Mouse (Mus musculus) MEL (cell line): ENCODE results near the gene Alpk1.

Source experiments
- CHD2 ChIP-seq: IDR thresholded peaks from 2 replicates; pipeline ENCODE4 v1.6.1; 2011; ENCODE audit warnings: low read length, improper control_type of control experiment
- CTCF ChIP-seq, 3 experiments: IDR thresholded peaks in 2 of 3; conservative IDR thresholded peaks in 1 of 3; 2 replicates each; pipeline ENCODE4 v1.5.1; 2011 to 2012; ENCODE audit warnings: low read length in 3 of 3, low read depth in 2 of 3, mild to moderate bottlenecking in 2 of 3, improper control_type of control experiment in 1 of 3, inconsistent platforms in 1 of 3, mixed read lengths in 1 of 3, moderate library complexity in 1 of 3; ENCODE audit not compliant: control insufficient read depth in 1 of 3, insufficient read depth in 1 of 3, poor library complexity in 1 of 3, severe bottlenecking in 1 of 3
- ELF1 ChIP-seq: IDR thresholded peaks from 2 replicates; pipeline ENCODE4 v1.6.1; 2014; ENCODE audit warnings: low read depth, mild to moderate bottlenecking, inconsistent platforms, low read length, improper control_type of control experiment, moderate library complexity
- EP300 ChIP-seq, 2 experiments: IDR thresholded peaks; 2 replicates each; pipeline ENCODE4 v1.6.1; 2011; ENCODE audit warnings: improper control_type of control experiment in 2 of 2, low read length in 2 of 2, low read depth in 1 of 2, mild to moderate bottlenecking in 1 of 2
- ETS1 ChIP-seq: IDR thresholded peaks from 2 replicates; pipeline ENCODE4 v1.6.1; 2012; ENCODE audit warnings: low read depth, mild to moderate bottlenecking, inconsistent platforms, low read length, improper control_type of control experiment, moderate library complexity
- GATA1 ChIP-seq: IDR thresholded peaks from 2 replicates; pipeline ENCODE4 v1.6.1; 2011; ENCODE audit warnings: low read depth, low read length, improper control_type of control experiment
- HCFC1 ChIP-seq: IDR thresholded peaks from 2 replicates; pipeline ENCODE4 v1.6.1; 2012; ENCODE audit warnings: low read depth, mild to moderate bottlenecking, inconsistent platforms, low read length, improper control_type of control experiment, moderate library complexity
- JUND ChIP-seq: IDR thresholded peaks from 2 replicates; pipeline ENCODE4 v1.6.1; 2011; ENCODE audit warnings: low read depth, mild to moderate bottlenecking, improper control_type of control experiment, low read length
- MAFK ChIP-seq: IDR thresholded peaks from 2 replicates; pipeline ENCODE4 v1.6.1; 2011; ENCODE audit warnings: low read depth, mild to moderate bottlenecking, low read length, improper control_type of control experiment, borderline replicate concordance
- POLR2A ChIP-seq, 2 experiments: IDR thresholded peaks; 2 replicates each; pipeline ENCODE4 v1.6.1; 2011 to 2012; ENCODE audit warnings: low read length in 2 of 2, mild to moderate bottlenecking in 2 of 2, control low read depth in 1 of 2, improper control_type of control experiment in 1 of 2, low read depth in 1 of 2, moderate library complexity in 1 of 2; ENCODE audit not compliant: control insufficient read depth in 1 of 2, insufficient read depth in 1 of 2, poor library complexity in 1 of 2
- UBTF ChIP-seq: IDR thresholded peaks from 2 replicates; pipeline ENCODE4 v1.6.1; 2012; ENCODE audit warnings: low read depth, mild to moderate bottlenecking, inconsistent platforms, low read length, improper control_type of control experiment, moderate library complexity, borderline replicate concordance; ENCODE audit not compliant: insufficient read depth
- ZMIZ1 ChIP-seq: IDR thresholded peaks from 2 replicates; pipeline ENCODE4 v1.6.1; 2012; ENCODE audit warnings: low read depth, mild to moderate bottlenecking, inconsistent platforms, low read length, improper control_type of control experiment, moderate library complexity

DNA sequence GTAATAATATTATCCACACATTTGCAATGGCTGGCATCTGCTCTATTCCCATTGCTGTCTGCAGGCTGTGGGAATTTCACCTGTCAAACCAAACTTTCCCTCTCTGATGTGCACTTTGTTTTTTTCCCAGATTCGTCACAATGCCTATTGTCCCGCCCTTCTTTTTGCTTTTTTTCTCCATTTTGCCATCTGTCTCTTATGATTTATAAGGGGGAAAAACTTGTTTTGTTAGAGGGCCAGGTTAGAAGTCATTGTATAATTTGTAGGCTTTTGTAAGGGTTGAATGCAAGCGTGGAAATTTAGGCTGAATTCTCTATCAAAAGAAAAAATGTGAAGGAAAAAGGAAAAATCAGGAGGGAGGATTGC, 145.4 kb downstream of the Alpk1 start:
- TF ChIP-seq HCFC1 = no peak
- TF ChIP-seq GATA1 = no peak
- TF ChIP-seq POLR2A (IDR thresholded peaks at IDR 0.05; ENCODE audit: control insufficient read depth in 1 of 2, insufficient read depth in 1 of 2, low read depth in 1 of 2, low read length in 2 of 2, poor library complexity in 1 of 2) = no peak
- no peak for TF ChIP-seq ELF1
- no peak for TF ChIP-seq CTCF (IDR thresholded peaks at IDR 0.05 in 2 of 3, conservative IDR thresholded peaks at IDR 0.05 in 1 of 3; ENCODE audit: control insufficient read depth in 1 of 3, insufficient read depth in 1 of 3, low read depth in 2 of 3, low read length in 3 of 3, poor library complexity in 1 of 3, severe bottlenecking in 1 of 3)
- no peak for TF ChIP-seq EP300 (IDR thresholded peaks at IDR 0.05; ENCODE audit: low read depth in 1 of 2, low read length in 2 of 2)
- no peak for TF ChIP-seq UBTF
- no peak for TF ChIP-seq JUND
- TF ChIP-seq MAFK = no peak
- TF ChIP-seq ETS1 = no peak
- no peak for TF ChIP-seq ZMIZ1
- no peak for TF ChIP-seq CHD2
